Mouse (Mus musculus): ENCODE data around the gene Fa2h.

GRCm38 (mm10) chr8:111337890-111338347, 55.7 kb downstream of the Fa2h start, which contains the start of gene Mlkl:
- TF ChIP-seq CTCF (IDR thresholded peaks at IDR 0.05; ENCODE audit: low read depth, low read length) (no peak), POLR2A (IDR thresholded peaks at IDR 0.05; ENCODE audit: extremely low read depth, insufficient read depth, low read length) (no peak)

Measured in liver, adult 2 months (tissue).